Mouse (Mus musculus): ENCODE measurements around the gene Arhgap29. TPM values are rescaled to one million over a fixed set of nuclear protein-coding genes. Genes with fewer than 3 reads are reported as not detected.

Gene Arhgap29
- polyA plus RNA-seq, 1 experiment from 2014 or later: 39.3 TPM

DNA sequence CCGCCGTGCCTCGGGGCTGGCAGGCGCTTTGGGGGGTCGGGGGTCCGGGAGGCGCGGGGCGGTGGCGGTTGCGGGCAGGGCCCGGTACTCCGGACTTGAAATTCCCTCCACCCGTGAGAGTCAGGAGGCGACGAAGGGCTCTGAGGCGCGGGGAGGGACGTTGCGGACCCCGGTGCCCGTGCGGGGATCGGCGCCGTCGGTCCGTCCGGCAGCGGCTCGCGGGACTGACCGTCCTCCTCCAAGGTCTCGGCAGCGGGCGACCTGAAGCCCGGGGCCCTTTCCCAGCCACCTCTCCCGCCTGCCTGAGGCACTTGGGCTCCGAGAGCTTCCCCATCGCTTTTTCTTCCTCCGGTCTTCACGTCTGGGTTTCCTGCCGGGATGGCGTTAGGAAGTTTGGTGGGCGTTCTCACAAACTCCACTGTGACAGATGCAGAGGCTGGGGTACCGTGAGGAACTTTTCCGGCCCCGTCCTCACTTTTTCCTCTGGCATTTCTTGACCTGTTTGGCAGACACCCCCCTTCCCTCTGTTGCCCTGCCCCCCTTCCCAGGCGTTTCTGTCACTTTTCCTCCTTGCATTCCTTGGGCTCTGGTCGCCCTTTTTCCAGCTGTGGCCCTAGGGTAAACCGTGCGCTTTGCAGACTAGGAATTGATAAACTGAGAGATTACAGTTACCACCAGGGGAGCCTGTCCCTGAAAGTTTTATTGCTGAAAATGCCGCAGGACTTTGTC, 1.3 kb downstream of the Arhgap29 start:
- ATAC-seq (ENCODE audit: low FRiP score) (no peak; the same call in 1 of the 2 replicates), DNase-seq (ENCODE audit: low spot score) (no peak)
- Histone ChIP-seq H3K9me3 (ENCODE audit: control insufficient read depth, low read length) (no peaks in the 10 kb centered on the region), H3K9ac (peak overlapping the region; percentile 64), H3K27ac (no peak overlapping the region), H3K4me3 (replicated peaks; ENCODE audit: low read length) (peak overlapping the region; percentile 70), H3K36me3 (replicated peaks; ENCODE audit: control insufficient read depth, insufficient read depth) (no peaks in the 10 kb centered on the region), H3K27me3 (ENCODE audit: control insufficient read depth, insufficient read depth, low read length) (peaks cover 34% of the 10 kb centered on the region), H3K4me1 (replicated peaks; ENCODE audit: control insufficient read depth, insufficient read depth, low read length) (no peaks in the 10 kb centered on the region; the same call in 1 of the 2 replicates), H3K4me2 (replicated peaks) (peak overlapping the region; percentile 81)
- under 1% methylated on average over 52 of the region's 53 CpGs for WGBS

DNA sequence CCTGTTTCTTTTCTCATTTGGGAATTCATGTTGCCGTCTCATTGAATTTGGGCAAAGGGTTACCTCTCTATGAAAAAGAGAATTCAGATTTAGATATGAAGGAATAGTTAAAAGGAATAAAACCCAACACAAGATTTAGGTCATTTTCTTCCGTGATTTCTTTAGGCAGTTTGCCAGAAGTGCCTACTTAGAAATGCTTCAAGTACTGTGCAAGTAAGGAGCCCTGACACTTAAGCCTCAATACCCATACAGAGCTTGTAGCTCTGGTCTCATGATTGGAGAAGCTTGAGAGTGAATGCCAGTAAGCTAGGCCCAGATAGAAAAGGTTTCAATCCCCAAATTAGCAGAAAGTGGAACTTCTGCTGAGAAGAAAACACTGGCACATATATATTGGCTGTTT, 2.1 kb downstream of the Arhgap29 start:
- 51% methylated on average over 2 of the region's 2 CpGs for WGBS
- no peaks in the 10 kb centered on the region for H3K36me3 ChIP-seq (replicated peaks; ENCODE audit: control insufficient read depth, insufficient read depth)
- ATAC-seq (ENCODE audit: low FRiP score): no peak
- H3K4me1 ChIP-seq (replicated peaks; ENCODE audit: control insufficient read depth, insufficient read depth, low read length): no peaks in the 10 kb centered on the region; the same call in 1 of the 2 replicates
- no peak overlapping the region for H3K27ac ChIP-seq
- H3K4me3 ChIP-seq (replicated peaks; ENCODE audit: low read length): peak overlapping the region; percentile 70
- no peak overlapping the region for H3K9ac ChIP-seq
- H3K4me2 ChIP-seq (replicated peaks): peak overlapping the region; percentile 81
- no peak for DNase-seq (ENCODE audit: low spot score)
- H3K27me3 ChIP-seq (ENCODE audit: control insufficient read depth, insufficient read depth, low read length): peaks cover 34% of the 10 kb centered on the region
- no peaks in the 10 kb centered on the region for H3K9me3 ChIP-seq (ENCODE audit: control insufficient read depth, low read length)

DNA sequence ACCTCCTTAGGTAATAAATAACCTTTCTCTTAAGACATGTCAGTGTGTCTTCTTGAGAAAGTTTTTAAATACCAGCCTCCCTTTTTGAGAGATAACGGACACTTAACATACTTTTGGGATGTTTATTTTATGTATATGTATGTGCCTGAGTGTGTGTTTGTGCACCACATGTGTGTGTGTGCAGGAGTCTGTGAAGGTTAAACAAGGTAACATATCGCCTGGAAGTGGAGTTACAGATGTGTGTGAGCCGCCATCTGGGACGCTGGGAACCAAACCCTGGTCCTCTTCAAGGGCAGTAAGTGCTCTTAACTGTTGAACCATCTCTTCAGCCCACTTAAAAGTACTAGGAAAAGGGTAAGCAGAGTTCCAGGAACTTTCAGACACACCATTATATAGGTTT, 3.2 kb downstream of the Arhgap29 start:
- WGBS: 97% methylated on average over 4 of the region's 4 CpGs
- H3K4me3 ChIP-seq (replicated peaks; ENCODE audit: low read length): no peak overlapping the region
- no peak overlapping the region for H3K4me2 ChIP-seq (replicated peaks)
- peaks cover 34% of the 10 kb centered on the region for H3K27me3 ChIP-seq (ENCODE audit: control insufficient read depth, insufficient read depth, low read length)
- no peaks in the 10 kb centered on the region for H3K36me3 ChIP-seq (replicated peaks; ENCODE audit: control insufficient read depth, insufficient read depth)
- no peak for ATAC-seq (ENCODE audit: low FRiP score)
- H3K9me3 ChIP-seq (ENCODE audit: control insufficient read depth, low read length): no peaks in the 10 kb centered on the region
- no peaks in the 10 kb centered on the region; the same call in 1 of the 2 replicates for H3K4me1 ChIP-seq (replicated peaks; ENCODE audit: control insufficient read depth, insufficient read depth, low read length)
- no peak for DNase-seq (ENCODE audit: low spot score)
- H3K9ac ChIP-seq: no peak overlapping the region
- no peak overlapping the region for H3K27ac ChIP-seq

DNA sequence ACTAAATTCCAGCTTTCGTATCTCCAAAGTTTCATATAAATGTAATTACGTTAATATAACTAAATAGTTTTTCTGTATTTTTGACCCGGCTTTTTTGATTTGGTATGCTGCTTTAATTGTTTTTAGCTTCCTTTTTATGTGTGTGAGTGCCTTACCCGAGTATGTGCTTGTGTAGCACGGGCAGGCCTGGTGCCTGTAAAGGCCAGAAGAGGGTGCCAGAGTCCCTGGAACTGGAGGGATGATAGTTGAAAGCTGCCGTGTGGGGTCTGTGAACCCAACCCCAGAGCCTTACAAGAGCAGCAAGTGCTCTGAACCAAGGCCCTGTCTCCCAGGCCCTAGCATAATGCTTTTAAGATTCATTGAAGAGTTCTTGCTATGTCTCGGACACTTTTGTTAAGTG, 4.4 kb downstream of the Arhgap29 start:
- Histone ChIP-seq H3K4me3 (replicated peaks; ENCODE audit: low read length) (no peak overlapping the region), H3K9me3 (ENCODE audit: control insufficient read depth, low read length) (no peaks in the 10 kb centered on the region), H3K36me3 (replicated peaks; ENCODE audit: control insufficient read depth, insufficient read depth) (no peaks in the 10 kb centered on the region), H3K4me2 (replicated peaks) (no peak overlapping the region), H3K27ac (no peak overlapping the region), H3K4me1 (replicated peaks; ENCODE audit: control insufficient read depth, insufficient read depth, low read length) (no peaks in the 10 kb centered on the region; the same call in 1 of the 2 replicates), H3K9ac (no peak overlapping the region), H3K27me3 (ENCODE audit: control insufficient read depth, insufficient read depth, low read length) (peaks cover 34% of the 10 kb centered on the region)
- DNase-seq (ENCODE audit: low spot score) (no peak), ATAC-seq (ENCODE audit: low FRiP score) (no peak)
- WGBS: 83% methylated on average over 7 of the region's 7 CpGs

DNA sequence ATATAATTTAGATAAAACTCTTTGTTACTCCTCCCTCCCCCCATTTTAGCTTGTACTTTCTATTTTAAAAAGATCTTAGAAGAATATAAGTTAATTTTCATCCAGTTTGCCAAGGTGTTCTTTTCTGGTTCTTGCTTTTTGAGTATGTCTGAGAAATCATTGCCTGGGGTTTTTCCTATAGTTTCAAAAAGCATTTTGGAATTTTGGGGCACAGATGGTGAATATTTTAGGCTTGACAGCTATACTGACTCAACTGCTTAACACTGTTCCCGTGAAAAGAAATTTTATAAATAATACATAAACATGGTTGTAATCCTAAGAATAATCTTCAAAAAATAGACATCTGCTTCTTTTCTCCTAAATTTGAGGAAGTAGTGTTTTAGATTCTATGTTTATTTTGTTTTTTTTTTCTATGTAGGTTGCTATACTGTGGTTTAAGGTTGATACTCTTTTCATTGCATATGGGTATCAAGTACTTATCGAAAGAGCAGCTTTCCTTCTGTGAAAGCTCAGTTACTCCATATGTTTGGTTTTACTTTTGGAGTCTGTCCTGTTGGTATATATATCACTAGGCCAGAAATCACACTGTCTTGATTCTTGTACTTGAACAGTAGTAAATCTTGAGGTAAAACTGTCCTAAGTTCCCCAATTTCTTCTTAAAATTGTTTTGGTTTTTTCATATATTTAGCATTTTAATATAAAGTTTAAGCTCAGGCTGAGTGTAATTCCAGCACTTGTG, 5.4 kb downstream of the Arhgap29 start:
- Histone ChIP-seq H3K4me3 (replicated peaks; ENCODE audit: low read length) (no peak overlapping the region), H3K27me3 (ENCODE audit: control insufficient read depth, insufficient read depth, low read length) (peaks cover 29% of the 10 kb centered on the region), H3K4me1 (replicated peaks; ENCODE audit: control insufficient read depth, insufficient read depth, low read length) (no peaks in the 10 kb centered on the region; the same call in 1 of the 2 replicates), H3K36me3 (replicated peaks; ENCODE audit: control insufficient read depth, insufficient read depth) (no peaks in the 10 kb centered on the region), H3K27ac (no peak overlapping the region), H3K4me2 (replicated peaks) (no peak overlapping the region), H3K9ac (no peak overlapping the region), H3K9me3 (ENCODE audit: control insufficient read depth, low read length) (no peaks in the 10 kb centered on the region)
- ATAC-seq (ENCODE audit: low FRiP score) (no peak), DNase-seq (ENCODE audit: low spot score) (no peak)
- 92% methylated on average over 2 of the region's 2 CpGs for whole genome bisulfite sequencing

DNA sequence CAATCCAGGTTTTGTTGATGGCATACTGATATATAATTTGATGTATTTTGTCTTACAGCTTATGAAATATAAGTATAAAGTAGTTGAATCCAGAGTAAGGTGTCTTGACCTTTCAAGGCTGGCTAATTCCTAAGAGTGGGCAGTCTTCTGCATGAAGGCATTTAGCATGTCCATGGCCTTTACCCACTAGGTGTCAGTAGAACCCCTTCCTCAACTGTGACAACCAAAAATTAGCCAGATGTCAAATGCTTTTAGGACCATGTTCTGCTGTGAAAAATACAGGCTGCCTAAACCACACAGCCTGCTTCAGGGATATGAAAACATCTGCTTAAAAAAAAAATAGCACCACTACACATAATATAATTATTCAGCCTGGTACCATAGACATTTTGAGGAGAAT, 11.8 kb downstream of the Arhgap29 start:
- Histone ChIP-seq H3K27me3 (ENCODE audit: control insufficient read depth, insufficient read depth, low read length) (peaks cover 24% of the 10 kb centered on the region), H3K27ac (no peak overlapping the region), H3K4me1 (replicated peaks; ENCODE audit: control insufficient read depth, insufficient read depth, low read length) (peaks cover 10% of the 10 kb centered on the region; the same call in 1 of the 2 replicates), H3K9ac (no peak overlapping the region), H3K36me3 (replicated peaks; ENCODE audit: control insufficient read depth, insufficient read depth) (no peaks in the 10 kb centered on the region), H3K9me3 (ENCODE audit: control insufficient read depth, low read length) (no peaks in the 10 kb centered on the region), H3K4me2 (replicated peaks) (no peak overlapping the region), H3K4me3 (replicated peaks; ENCODE audit: low read length) (no peak overlapping the region)
- ATAC-seq (ENCODE audit: low FRiP score) (no peak), DNase-seq (ENCODE audit: low spot score) (peak; percentile 79)

DNA sequence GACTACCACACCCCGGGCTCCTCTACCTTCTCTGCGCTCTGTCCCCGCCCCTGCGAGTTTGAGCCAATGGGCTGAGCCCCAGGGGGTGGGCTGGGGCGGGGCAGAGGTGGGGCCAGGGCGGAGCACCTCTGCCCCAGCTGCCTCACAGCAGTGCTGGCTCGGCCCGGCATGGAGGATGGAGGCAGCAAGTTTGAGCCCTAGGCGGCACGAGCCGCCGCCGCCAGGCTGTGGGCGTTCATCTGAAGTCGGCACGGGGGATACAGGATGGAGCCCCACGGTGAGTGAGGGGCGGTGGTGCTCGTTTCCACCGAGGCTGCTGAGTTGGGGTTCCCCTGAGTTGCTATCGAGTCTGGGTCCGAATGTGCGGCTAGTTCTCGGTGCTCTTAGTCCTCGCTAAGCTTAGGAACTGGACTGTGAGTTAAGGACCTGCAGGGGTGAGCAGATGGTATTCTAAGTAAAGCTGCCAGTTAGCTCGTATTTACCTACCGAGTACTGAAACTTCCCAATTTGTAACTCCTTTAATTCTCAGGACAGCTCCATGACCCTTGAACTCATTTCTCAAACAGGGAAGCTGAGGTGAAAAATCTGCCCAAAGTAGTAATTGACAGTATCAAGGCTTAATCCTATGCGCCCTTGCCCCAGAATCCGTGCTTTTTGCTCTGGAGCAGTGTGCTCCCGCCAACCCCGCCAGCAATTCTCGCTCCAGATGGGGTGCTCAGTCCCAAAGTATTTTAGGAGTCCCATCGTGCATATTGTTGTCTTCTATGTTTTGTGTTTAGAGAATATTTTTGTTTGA, 15.5 kb downstream of the Arhgap29 start:
- H3K27ac ChIP-seq: no peak overlapping the region
- H3K36me3 ChIP-seq (replicated peaks; ENCODE audit: control insufficient read depth, insufficient read depth): no peaks in the 10 kb centered on the region
- H3K4me3 ChIP-seq (replicated peaks; ENCODE audit: low read length): peak overlapping the region; percentile 40
- peaks cover 30% of the 10 kb centered on the region for H3K27me3 ChIP-seq (ENCODE audit: control insufficient read depth, insufficient read depth, low read length)
- no peaks in the 10 kb centered on the region for H3K9me3 ChIP-seq (ENCODE audit: control insufficient read depth, low read length)
- ATAC-seq (ENCODE audit: low FRiP score): peak; percentile 98
- whole genome bisulfite sequencing: 1% methylated on average over 33 of the region's 33 CpGs
- peak; percentile 70 for DNase-seq (ENCODE audit: low spot score)
- H3K4me1 ChIP-seq (replicated peaks; ENCODE audit: control insufficient read depth, insufficient read depth, low read length): peaks cover 10% of the 10 kb centered on the region; the same call in 1 of the 2 replicates
- H3K4me2 ChIP-seq (replicated peaks): peak overlapping the region; percentile 73
- peak overlapping the region; percentile 47 for H3K9ac ChIP-seq

DNA sequence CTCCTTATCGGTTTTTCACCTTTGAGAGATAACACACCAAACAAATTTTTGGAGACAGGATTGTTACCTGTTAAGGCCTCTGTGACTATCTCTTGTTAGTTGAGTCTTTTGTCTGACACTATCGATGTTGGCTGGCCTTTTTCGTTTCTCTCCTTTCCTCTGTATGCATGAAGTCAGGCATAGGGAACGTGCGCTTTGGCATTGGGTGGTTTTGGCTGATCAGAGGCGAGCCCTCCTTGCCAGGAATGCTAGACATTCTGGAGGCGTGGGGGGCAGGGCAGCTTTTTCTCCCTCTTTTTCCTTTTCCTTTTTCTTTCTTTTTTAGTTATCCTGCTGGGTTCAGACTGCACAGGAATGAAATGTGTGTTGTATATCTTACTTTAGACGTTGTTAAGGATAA, 16.3 kb downstream of the Arhgap29 start:
- peaks cover 30% of the 10 kb centered on the region for H3K27me3 ChIP-seq (ENCODE audit: control insufficient read depth, insufficient read depth, low read length)
- peaks cover 10% of the 10 kb centered on the region; the same call in 1 of the 2 replicates for H3K4me1 ChIP-seq (replicated peaks; ENCODE audit: control insufficient read depth, insufficient read depth, low read length)
- 7% methylated on average over 8 of the region's 8 CpGs for WGBS

DNA sequence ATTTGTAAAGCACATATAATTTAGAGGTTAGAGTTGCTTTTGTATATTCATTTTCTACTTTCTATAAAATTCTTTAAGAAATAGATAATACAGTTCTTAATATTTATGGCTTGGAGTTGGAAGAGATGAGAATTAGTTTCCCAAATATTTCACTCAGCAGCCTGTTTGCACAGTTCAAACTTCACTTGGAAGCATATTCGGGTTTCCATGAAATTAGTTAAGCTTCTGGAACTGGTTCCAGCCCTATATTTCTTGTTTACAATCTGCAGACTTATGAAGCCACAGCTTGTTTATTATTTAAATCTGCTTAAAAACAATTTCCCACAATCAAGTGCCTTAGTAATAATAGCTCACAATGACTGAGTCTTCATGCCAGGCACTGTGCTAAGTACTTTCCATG, 17.1 kb downstream of the Arhgap29 start:
- H3K9me3 ChIP-seq (ENCODE audit: control insufficient read depth, low read length): no peaks in the 10 kb centered on the region
- 74% methylated on average over 1 of the region's 1 CpGs for WGBS
- H3K27ac ChIP-seq: no peak overlapping the region
- H3K4me3 ChIP-seq (replicated peaks; ENCODE audit: low read length): peak overlapping the region; percentile 40; the same call in 1 of the 2 replicates
- no peak for ATAC-seq (ENCODE audit: low FRiP score)
- H3K4me1 ChIP-seq (replicated peaks; ENCODE audit: control insufficient read depth, insufficient read depth, low read length): peaks cover 10% of the 10 kb centered on the region; the same call in 1 of the 2 replicates
- peaks cover 30% of the 10 kb centered on the region for H3K27me3 ChIP-seq (ENCODE audit: control insufficient read depth, insufficient read depth, low read length)
- no peak overlapping the region for H3K9ac ChIP-seq
- H3K36me3 ChIP-seq (replicated peaks; ENCODE audit: control insufficient read depth, insufficient read depth): no peaks in the 10 kb centered on the region
- no peak for DNase-seq (ENCODE audit: low spot score)
- peak overlapping the region; percentile 73 for H3K4me2 ChIP-seq (replicated peaks)

More for the DNA sequence above, 16.3 kb downstream of the Arhgap29 start:
- Histone ChIP-seq H3K9ac (peak overlapping the region; percentile 47; the same call in 1 of the 2 replicates), H3K4me3 (replicated peaks; ENCODE audit: low read length) (peak overlapping the region; percentile 40), H3K4me2 (replicated peaks) (peak overlapping the region; percentile 73), H3K36me3 (replicated peaks; ENCODE audit: control insufficient read depth, insufficient read depth) (no peaks in the 10 kb centered on the region), H3K9me3 (ENCODE audit: control insufficient read depth, low read length) (no peaks in the 10 kb centered on the region), H3K27ac (no peak overlapping the region)
- DNase-seq (ENCODE audit: low spot score) (no peak), ATAC-seq (ENCODE audit: low FRiP score) (no peak)
